Mouse (Mus musculus) neural tube, embryonic 12.5 days (tissue): Measurements from ENCODE around the gene Cactin. TPM values are rescaled to one million over a fixed set of nuclear protein-coding genes. Genes with fewer than 3 reads are reported as not detected.

Experiments
- ATAC-seq: fragments of 200-750 bp; cut with Nextera tagmentation; 2 replicates; pipeline ENCODE4 v1.8.0; 2017; ENCODE audit warnings: low read depth, mild to moderate bottlenecking, moderate TSS enrichment, moderate library complexity; ENCODE audit not compliant: low FRiP score
- H3K27ac ChIP-seq: fragments of 300-500 bp; sonication (generic); 2 replicates; pipeline ENCODE4 v1.5.1; 2016
- H3K27me3 ChIP-seq: fragments of 300-500 bp; sonication (generic); replicated peaks from 2 replicates; pipeline ENCODE4 v1.6.1; 2016; ENCODE audit warnings: mild to moderate bottlenecking
- H3K36me3 ChIP-seq: fragments of 300-500 bp; sonication (generic); 2 replicates; pipeline ENCODE4 v1.6.1; 2016; ENCODE audit warnings: mild to moderate bottlenecking
- H3K4me1 ChIP-seq: fragments of 300-500 bp; sonication (generic); 2 replicates; pipeline ENCODE4 v1.6.1; 2016
- H3K4me2 ChIP-seq: fragments of 300-500 bp; sonication (generic); replicated peaks from 2 replicates; pipeline ENCODE4 v1.6.1; 2016; ENCODE audit warnings: mild to moderate bottlenecking
- H3K4me3 ChIP-seq: fragments of 300-500 bp; sonication (generic); 2 replicates; pipeline ENCODE4 v1.5.1; 2016
- H3K9ac ChIP-seq: fragments of 300-500 bp; sonication (generic); 2 replicates; pipeline ENCODE4 v1.6.1; 2016; ENCODE audit warnings: mild to moderate bottlenecking
- H3K9me3 ChIP-seq: fragments of 300-500 bp; sonication (generic); 2 replicates; pipeline ENCODE4 v1.6.1; 2016; ENCODE audit warnings: mild to moderate bottlenecking
- WGBS: fragments of 180-500 bp; shearing (Covaris S2); methylation state at CpG from one replicate; pipeline ENCODE4 v1.1.7; 2016; 5-methylcytosine and 5-hydroxymethylcytosine counted together
- polyA plus RNA-seq: library from polyadenylated mRNA; unstranded; fragments of >200 nt; fragmentation: Nextera tagmentation; extraction: Ambion mirVana; gene quantifications from 2 replicates; pipeline ENCODE4 v1.2.1, GENCODE M21; 2016

Gene Cactin
- polyA plus RNA-seq, 1 experiment from 2014 or later = 54.1 TPM

GRCm38 (mm10) chr10:81351678-81352291, 30.9 kb downstream of the Cactin start:
- no peak overlapping the region for H3K4me2 ChIP-seq
- no peaks in the 10 kb centered on the region for H3K9me3 ChIP-seq
- WGBS = 24% methylated on average over 9 of the region's 9 CpGs
- H3K9ac ChIP-seq = no peak overlapping the region
- H3K27ac ChIP-seq = no peak overlapping the region
- H3K4me3 ChIP-seq = no peak overlapping the region
- H3K27me3 ChIP-seq = peaks cover 10% of the 10 kb centered on the region; the same call in 1 of the 2 replicates
- peaks cover 8% of the 10 kb centered on the region; the same call in 1 of the 2 replicates for H3K36me3 ChIP-seq
- peaks cover 22% of the 10 kb centered on the region for H3K4me1 ChIP-seq
- ATAC-seq = no peak

GRCm38 (mm10) chr10:81354738-81355477, 34.0 kb downstream of the Cactin start:
- Histone ChIP-seq H3K4me3 (no peak overlapping the region), H3K9me3 (no peaks in the 10 kb centered on the region), H3K4me2 (no peak overlapping the region), H3K27ac (no peak overlapping the region), H3K27me3 (0 out of 2 replicates have a peak, but pooled peaks cover 2% of the 10 kb centered on the region), H3K9ac (no peak overlapping the region), H3K36me3 (no peaks in the 10 kb centered on the region), H3K4me1 (peaks cover 20% of the 10 kb centered on the region)
- WGBS = 78% methylated on average over 9 of the region's 9 CpGs
- ATAC-seq = no peak

- 0 out of 2 replicates have a peak, but pooled peaks cover 2% of the 10 kb centered on the region for H3K27me3 ChIP-seq
- WGBS = 78% methylated on average over 4 of the region's 4 CpGs
- no peak overlapping the region for H3K9ac ChIP-seq
- peaks cover 22% of the 10 kb centered on the region for H3K4me1 ChIP-seq
- H3K9me3 ChIP-seq = no peaks in the 10 kb centered on the region
- no peaks in the 10 kb centered on the region for H3K36me3 ChIP-seq
- H3K27ac ChIP-seq = no peak overlapping the region
- ATAC-seq = no peak
- no peak overlapping the region for H3K4me2 ChIP-seq
- no peak overlapping the region for H3K4me3 ChIP-seq
These were observed 34.6 kb downstream of the Cactin start for GRCm38 (mm10) chr10:81355533-81355932.

- ATAC-seq = no peak
- H3K9me3 ChIP-seq = no peaks in the 10 kb centered on the region
- 0 out of 2 replicates have a peak, but pooled peaks cover 2% of the 10 kb centered on the region for H3K27me3 ChIP-seq
- no peak overlapping the region for H3K27ac ChIP-seq
- H3K4me1 ChIP-seq = peaks cover 22% of the 10 kb centered on the region
- 57% methylated on average over 12 of the region's 12 CpGs for WGBS
- peak overlapping the region; percentile 99 for H3K4me2 ChIP-seq
- no peak overlapping the region for H3K4me3 ChIP-seq
- H3K36me3 ChIP-seq = no peaks in the 10 kb centered on the region
- H3K9ac ChIP-seq = no peak overlapping the region
These were observed 35.6 kb downstream of the Cactin start for GRCm38 (mm10) chr10:81356352-81356990.

GRCm38 (mm10) chr10:81356991-81357844, 36.3 kb downstream of the Cactin start, which contains the start of gene Mfsd12:
Gene Mfsd12 (plus strand): TSS chr10:81357491.
- peaks cover 22% of the 10 kb centered on the region for H3K4me1 ChIP-seq
- H3K27ac ChIP-seq = no peak within 1 kb of the TSS
- peak within 1 kb of the TSS; percentile 99 for H3K4me2 ChIP-seq
- no peaks in the 10 kb centered on the region for H3K9me3 ChIP-seq
- H3K4me3 ChIP-seq = peak within 1 kb of the TSS; percentile 71
- ATAC-seq = peak; percentile 88
- WGBS = 2% methylated on average over 78 of the region's 79 CpGs
- H3K27me3 ChIP-seq = 0 out of 2 replicates have a peak, but pooled peaks cover 2% of the 10 kb centered on the region
- no peaks in the 10 kb centered on the region for H3K36me3 ChIP-seq
- H3K9ac ChIP-seq = peak within 1 kb of the TSS; percentile 83

GRCm38 (mm10) chr10:81358209-81358608, 37.3 kb downstream of the Cactin start:
- no peak for ATAC-seq
- Histone ChIP-seq H3K9me3 (no peaks in the 10 kb centered on the region), H3K36me3 (no peaks in the 10 kb centered on the region), H3K9ac (peak overlapping the region; percentile 83), H3K4me3 (peak overlapping the region; percentile 71), H3K4me1 (peaks cover 24% of the 10 kb centered on the region), H3K4me2 (peak overlapping the region; percentile 99), H3K27me3 (peaks cover 10% of the 10 kb centered on the region), H3K27ac (no peak overlapping the region)
- 33% methylated on average over 4 of the region's 4 CpGs for WGBS

- Histone ChIP-seq H3K27ac (no peak overlapping the region), H3K4me1 (peaks cover 30% of the 10 kb centered on the region), H3K9ac (no peak overlapping the region), H3K27me3 (peaks cover 16% of the 10 kb centered on the region), H3K36me3 (no peaks in the 10 kb centered on the region), H3K4me3 (no peak overlapping the region), H3K9me3 (no peaks in the 10 kb centered on the region), H3K4me2 (peak overlapping the region; percentile 99)
- 71% methylated on average over 1 of the region's 1 CpGs for WGBS
- no peak for ATAC-seq
These were observed 37.9 kb downstream of the Cactin start for GRCm38 (mm10) chr10:81358841-81359240.

- ATAC-seq = no peak
- peaks cover 28% of the 10 kb centered on the region for H3K27me3 ChIP-seq
- peaks cover 44% of the 10 kb centered on the region for H3K4me1 ChIP-seq
- no peak overlapping the region for H3K4me3 ChIP-seq
- no peak overlapping the region for H3K4me2 ChIP-seq
- H3K9me3 ChIP-seq = no peaks in the 10 kb centered on the region
- no peak overlapping the region for H3K27ac ChIP-seq
- no peaks in the 10 kb centered on the region for H3K36me3 ChIP-seq
- H3K9ac ChIP-seq = no peak overlapping the region
- 71% methylated on average over 8 of the region's 8 CpGs for WGBS
These were observed 39.8 kb downstream of the Cactin start for GRCm38 (mm10) chr10:81360721-81361120.

GRCm38 (mm10) chr10:81362336-81362949, 41.5 kb downstream of the Cactin start:
- Histone ChIP-seq H3K9me3 (no peaks in the 10 kb centered on the region), H3K4me1 (peaks cover 60% of the 10 kb centered on the region), H3K36me3 (peaks cover 15% of the 10 kb centered on the region), H3K27ac (no peak overlapping the region), H3K9ac (no peak overlapping the region), H3K4me3 (no peak overlapping the region), H3K27me3 (peaks cover 28% of the 10 kb centered on the region), H3K4me2 (no peak overlapping the region)
- no peak for ATAC-seq
- 76% methylated on average over 12 of the region's 12 CpGs for WGBS

GRCm38 (mm10) chr10:81363436-81364346, 42.8 kb downstream of the Cactin start:
- WGBS = 12% methylated on average over 52 of the region's 54 CpGs
- Histone ChIP-seq H3K4me1 (peaks cover 51% of the 10 kb centered on the region), H3K4me3 (peak overlapping the region; percentile 21), H3K9ac (peak overlapping the region; percentile 39), H3K9me3 (no peaks in the 10 kb centered on the region), H3K27me3 (peaks cover 25% of the 10 kb centered on the region), H3K36me3 (peaks cover 27% of the 10 kb centered on the region), H3K4me2 (peak overlapping the region; percentile 57), H3K27ac (no peak overlapping the region)
- no peak for ATAC-seq
